Mouse (Mus musculus) frontal cortex, postnatal 14 days (tissue): ENCODE measurements at regions not wholly inside any gene's neighbourhood (a gene's known extent, or its start where the extent isn't known, plus 50 kb on each side); places are given as distances from the start of the nearest gene placed in this dataset.

Experiments used
- DNase-seq, 2 experiments: peaks; one replicate each; pipeline ENCODE4 v3.0.0; 2022; ENCODE audit warnings: low spot score in 2 of 2

GRCm38 (mm10) chr16:78247189-78247588, 54.1 kb upstream of the Cxadr start:
- DNase-seq: no peak

DNA sequence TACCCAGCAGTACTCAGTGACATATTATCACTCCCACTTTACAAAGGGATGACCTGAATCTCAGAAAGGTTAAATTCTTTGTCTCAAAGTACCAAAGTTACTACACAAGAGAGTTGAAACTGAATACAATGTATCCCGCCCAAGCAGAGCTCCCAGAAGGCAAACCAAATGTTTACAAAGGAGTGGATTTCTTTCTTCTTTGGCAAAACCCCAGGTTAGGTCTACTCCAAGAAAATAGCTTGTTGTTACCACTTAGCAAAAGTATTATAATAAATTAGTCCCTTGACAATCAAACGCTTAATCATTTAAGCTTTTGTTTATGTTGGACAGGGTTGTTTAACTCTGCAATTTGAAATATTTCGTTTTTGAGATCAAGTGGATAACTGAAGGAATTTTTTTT, 58.6 kb upstream of the Cxadr start:
- no peak for DNase-seq

GRCm38 (mm10) chr16:78240152-78240551, 61.1 kb upstream of the Cxadr start:
- no peak for DNase-seq

DNA sequence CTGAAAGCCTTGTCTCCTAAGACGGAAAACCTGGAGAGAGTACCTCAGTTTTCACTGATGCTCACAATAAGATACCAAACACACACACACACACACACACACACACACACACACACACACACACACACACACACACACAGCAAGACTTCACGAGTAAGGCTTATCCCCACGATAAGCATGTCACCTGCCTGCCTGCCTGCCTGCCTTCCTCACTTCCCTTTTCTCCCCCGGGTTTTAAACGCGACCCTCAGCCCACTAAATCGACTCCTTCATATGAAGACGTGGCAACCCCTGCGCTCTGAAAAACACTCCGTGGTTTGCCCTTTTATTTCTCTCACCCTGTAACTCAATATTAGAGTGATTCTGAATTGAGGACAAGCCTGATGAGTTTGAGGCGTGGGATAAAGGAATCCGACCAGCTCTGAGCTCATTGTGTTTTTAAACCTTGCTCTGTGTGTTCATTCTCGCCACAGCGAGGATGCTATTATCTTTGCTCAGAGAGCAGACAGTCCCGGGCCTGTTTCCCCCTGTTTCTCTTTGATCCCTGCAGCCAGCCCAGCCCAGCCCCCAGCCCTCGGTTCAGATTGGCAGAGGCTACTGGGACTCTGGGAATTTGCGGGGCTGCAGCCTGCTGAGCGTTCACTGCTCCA, 63.1 kb upstream of the Cxadr start:
- DNase-seq: peak; percentile 30 to 41

DNA sequence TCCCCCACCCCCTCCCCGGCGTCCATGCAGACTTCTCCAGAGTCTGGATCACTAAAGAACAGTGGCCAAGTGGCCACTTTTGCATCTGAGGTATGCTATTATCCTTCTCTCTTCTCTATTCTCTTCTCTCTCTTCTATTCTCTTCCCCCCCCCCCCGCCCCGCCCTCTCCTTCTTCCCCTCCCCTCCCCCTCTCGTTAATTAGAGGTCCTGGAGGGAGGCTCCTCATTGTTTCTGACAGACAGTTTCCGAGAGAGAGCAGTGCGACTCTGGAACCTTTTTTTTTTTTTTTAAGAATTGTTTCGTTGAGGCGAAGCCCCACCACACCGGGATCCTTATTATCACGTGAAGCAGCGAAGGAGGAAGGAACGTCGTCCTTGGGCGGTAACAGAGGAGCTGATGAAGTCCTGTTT, 63.6 kb upstream of the Cxadr start:
- no peak for DNase-seq

GRCm38 (mm10) chr16:78236746-78237640, 64.3 kb upstream of the Cxadr start:
- no peak for DNase-seq

DNA sequence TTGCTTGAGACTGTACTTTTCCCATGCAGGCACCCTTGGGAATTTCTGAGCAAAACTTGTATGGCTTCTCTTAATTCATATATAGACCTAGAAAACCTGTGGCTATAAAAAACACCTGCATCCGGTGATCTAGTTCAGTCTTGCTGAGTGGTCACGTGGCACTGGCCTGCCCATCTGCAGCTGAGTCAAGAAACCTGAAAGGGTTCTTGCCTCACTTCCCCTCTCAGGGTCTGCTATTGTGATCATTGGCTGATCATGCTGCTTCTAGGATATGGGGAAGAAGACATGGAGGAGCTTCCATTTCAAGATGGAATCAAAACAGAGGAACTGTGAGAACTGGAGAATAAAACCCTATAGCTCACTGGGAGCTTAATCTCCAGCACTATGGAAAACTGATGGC, 69.1 kb upstream of the Cxadr start:
- no peak for DNase-seq

DNA sequence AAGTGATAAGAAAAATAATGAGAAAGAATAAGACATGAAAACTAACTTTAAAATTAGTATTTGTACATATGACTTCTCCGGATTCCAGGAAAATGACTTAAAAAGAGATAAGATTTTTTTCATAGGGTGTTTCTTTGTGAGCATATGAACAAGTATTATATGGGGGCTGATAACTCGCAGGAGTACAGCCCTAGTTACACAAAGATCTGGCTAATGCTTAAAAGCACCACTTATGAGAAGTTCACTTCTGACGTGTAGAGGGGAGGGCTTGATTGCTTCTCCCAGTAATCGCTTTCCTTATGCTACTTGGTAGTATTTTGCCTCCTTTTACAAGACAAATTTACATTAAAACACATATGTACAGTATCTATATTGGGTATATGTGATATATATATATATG, 72.3 kb upstream of the Cxadr start:
- no peak for DNase-seq

- no peak for DNase-seq
Observed at GRCm38 (mm10) chr16:78222377-78222776, 78.9 kb upstream of the Cxadr start.

GRCm38 (mm10) chr16:78221781-78222180, 79.5 kb upstream of the Cxadr start:
- no peak for DNase-seq

DNA sequence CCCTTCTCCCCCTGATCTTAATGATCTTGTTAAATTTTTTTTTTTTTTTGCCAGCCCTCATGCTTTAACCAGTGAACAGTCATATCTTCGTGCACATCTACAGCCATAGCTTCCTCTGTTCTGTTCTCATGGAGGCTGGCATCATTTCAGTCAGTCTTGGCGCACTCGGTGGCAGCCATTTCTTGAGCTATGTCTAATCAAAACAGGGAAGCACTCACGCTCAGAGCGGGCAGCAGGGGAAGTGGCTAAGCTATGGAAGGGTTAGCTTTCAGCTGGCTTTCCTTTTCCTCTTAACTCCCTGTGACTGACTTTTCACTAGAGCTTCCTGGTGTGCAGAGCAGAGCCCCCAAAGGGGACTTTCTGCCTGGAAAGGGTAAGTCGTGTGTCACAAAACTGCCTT, 83.7 kb upstream of the Cxadr start:
- DNase-seq: no peak

GRCm38 (mm10) chr16:78216752-78217351, 84.4 kb upstream of the Cxadr start:
- no peak for DNase-seq

GRCm38 (mm10) chr16:78211687-78212086, 89.6 kb upstream of the Cxadr start:
- DNase-seq: no peak

DNA sequence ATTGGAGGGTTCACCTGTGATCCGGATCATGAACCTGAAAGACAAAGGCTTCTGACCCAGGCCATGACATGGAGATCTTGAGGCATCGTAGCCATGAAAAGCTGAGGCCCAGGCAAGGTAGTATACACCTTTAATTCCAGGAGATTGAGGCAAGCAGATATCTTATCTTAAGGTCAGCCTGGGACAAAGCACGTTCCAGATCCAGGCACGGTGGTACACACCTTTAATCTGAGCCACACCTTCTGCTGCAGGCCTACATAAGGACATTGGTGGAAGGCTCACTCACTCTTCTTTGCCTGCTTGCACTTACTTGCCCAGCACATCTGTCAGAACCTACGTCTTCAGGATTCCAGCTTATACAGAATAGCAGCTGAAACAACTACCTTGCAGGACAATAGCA, 93.0 kb upstream of the Cxadr start:
- DNase-seq: no peak

GRCm38 (mm10) chr16:78204332-78204731, 97.0 kb upstream of the Cxadr start:
- DNase-seq: no peak

DNA sequence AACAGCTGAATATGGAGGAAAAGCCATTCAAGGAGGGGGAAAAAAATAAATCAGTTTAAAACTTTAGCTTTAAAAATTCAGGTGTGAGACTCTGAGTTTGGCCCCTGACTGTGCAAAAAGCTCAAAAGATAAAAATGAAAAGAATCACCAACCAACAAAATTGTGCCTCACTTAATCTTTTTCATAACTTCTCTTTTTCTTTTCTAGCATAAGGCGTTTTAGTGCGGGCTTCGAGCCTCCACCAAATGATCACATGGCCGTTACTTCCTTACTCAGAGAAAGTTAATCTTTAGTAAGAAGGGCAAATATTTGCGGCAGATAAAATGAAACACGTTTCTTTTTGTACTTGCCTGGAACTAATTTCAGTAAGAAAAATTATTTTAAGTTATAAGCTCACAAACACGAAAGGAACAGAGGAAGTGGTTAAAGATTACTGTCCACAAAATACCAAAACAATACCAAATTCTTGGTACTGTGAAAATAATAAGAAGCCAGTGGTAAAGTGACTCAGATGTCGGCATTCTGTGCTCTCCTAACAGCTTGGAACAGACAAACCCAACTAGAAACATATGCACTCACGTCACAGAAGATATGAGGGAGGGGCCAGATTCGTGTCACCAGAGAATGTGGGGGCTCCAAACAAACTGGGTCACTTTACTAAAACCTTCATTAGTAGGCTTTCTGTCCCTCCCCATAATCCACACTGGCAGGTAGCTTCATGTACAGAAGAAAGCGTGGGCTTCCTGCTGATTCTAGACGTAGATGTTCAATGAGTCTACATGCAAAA, 101.1 kb upstream of the Cxadr start:
- no peak for DNase-seq

GRCm38 (mm10) chr16:78199252-78199651, 102.0 kb upstream of the Cxadr start:
- no peak for DNase-seq

DNA sequence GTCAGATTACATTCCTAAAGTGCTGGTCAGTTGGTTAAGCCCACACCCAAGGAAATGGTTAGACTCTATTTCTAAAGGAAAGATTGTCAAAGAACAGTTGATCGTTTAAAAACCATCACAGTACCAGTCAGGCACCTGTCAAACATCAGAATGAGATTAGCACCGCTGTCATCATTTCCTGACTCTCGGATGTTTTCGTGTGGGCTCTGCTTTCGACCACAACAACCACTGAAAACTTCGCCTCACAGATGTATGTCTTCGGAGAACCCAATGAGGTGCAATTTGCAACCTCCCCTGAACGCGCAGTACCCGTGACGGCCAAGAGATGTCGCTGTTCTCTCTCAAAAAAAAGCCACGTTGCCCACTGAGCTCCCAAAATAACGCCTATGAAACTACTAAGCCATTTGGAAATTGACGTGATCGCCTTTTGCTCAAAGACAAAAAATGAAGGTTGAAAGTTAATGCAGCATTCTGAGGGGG, 102.6 kb upstream of the Cxadr start:
- peak; percentile 59 to 81 for DNase-seq

GRCm38 (mm10) chr16:78197252-78197896, 103.9 kb upstream of the Cxadr start:
- DNase-seq: peak; percentile 39 to 87

DNA sequence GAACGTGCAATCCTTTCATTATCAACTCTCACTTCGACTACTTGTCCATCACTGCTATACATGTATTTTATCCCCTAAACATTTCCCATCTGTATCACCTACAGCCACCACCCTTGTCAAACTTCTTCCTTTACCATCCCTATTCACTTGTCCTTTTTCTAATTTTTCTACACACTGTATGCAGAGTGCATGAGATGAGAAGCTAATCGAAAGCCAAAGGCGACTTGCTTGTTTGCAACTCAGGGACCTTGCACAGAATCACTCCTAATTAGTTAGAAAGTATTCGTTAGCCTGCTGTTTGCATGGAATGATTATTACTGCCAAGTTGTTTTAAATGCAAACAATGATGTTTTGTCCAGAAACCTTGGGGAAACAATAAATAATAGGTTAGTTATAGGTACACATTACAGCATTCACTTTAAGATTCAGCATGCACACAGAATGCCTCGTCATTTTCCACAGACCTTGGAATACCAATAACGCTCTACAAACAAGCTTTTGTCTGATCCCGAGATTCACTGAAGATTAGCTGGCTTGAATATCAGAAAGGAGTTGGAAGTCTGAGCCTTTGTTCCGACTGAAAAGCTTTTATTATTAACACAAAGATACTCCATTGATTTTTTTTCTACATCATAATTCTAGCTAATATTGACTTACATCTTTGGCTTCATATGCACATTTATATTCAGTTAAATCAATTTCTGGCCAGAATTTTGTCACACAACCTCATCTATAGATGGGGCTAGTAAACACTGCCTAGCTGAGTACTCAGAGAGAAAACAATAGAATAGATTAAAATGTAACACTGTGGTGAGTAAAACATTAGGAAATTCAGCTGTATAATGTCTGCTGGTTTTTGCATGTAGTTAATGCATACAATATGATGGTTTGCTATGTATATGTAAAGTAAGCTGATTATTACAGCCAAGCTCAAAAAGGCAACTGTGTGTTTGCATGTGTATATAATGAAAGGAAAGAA, 130.4 kb upstream of the Cxadr start:
- DNase-seq: no peak
